Mouse (Mus musculus): Measurements from ENCODE around the gene Eipr1.

Eipr1 gene

DNA sequence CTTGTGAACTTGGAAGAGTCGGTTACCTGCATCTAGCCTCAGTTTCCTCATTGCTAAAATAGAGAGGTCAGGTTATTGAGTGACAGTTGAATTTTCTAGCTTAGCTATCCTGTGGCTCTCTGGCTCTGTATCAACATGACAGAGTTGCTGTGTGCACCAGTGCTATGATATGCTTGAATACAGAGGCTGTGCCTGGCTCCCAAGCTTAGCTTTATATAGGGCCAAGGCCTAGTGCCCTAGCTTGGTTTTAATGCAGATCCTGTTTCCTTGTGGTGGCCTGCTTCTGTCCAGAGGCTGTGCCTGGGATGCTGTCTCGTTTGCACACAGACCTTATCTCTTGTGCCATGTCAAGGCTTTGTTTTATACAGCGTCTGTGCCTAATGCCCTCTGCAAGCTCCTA, 66.3 kb downstream of the Eipr1 start:
- ATAC-seq (ENCODE audit: low TSS enrichment): peak; percentile 7; the same call in 1 of the 2 replicates

- no peak for ATAC-seq (ENCODE audit: low TSS enrichment)
Observed at GRCm38 (mm10) chr12:28823518-28823917, 71.9 kb downstream of the Eipr1 start.

- ATAC-seq (ENCODE audit: low TSS enrichment): no peak
Observed at GRCm38 (mm10) chr12:28829502-28829901, 77.9 kb downstream of the Eipr1 start.

DNA sequence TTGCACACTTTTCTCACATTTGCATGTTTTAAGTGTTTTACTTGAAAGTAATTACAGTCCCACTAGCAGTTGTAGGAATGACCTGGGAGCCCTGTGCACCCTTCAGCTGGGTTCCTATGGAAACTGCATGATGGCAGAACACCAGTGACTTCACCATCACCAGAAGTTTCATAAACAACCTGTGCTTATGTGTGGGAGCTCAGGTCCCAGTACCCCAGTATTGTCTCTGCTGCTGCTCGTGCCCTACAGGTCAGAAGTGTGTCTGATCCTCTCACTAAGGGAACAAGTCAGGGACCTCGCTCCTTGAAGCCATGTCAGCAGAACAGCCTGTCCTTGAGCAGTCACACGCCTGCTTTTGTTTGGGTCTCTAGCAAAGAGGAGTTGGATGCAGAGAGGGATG, 78.9 kb downstream of the Eipr1 start:
- ATAC-seq (ENCODE audit: low TSS enrichment): no peak

GRCm38 (mm10) chr12:28831066-28831733, 79.6 kb downstream of the Eipr1 start:
- ATAC-seq (ENCODE audit: low TSS enrichment): peak; percentile 87

GRCm38 (mm10) chr12:28834266-28834665, 82.7 kb downstream of the Eipr1 start:
- no peak for ATAC-seq (ENCODE audit: low TSS enrichment)

DNA sequence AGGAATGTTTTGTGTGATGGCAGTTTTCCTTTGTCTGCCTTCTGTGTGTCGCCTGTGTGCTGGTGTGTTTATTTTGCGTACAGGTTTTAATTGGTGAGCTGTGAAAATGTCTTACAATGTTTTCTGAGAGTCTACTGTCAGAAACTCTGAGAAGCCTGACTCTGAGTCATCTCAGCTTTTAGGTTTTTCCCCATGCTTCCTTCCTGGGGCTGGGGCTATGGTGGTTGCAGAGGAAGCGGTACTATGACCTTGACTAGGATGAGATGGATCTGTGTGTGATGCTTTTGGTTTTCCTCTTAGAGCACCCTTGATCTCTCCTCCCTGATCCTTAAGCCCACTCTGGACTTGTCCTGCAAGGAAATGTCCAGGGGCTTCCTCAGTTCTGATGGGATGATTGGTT, 84.1 kb downstream of the Eipr1 start:
- no peak for ATAC-seq (ENCODE audit: low TSS enrichment)

DNA sequence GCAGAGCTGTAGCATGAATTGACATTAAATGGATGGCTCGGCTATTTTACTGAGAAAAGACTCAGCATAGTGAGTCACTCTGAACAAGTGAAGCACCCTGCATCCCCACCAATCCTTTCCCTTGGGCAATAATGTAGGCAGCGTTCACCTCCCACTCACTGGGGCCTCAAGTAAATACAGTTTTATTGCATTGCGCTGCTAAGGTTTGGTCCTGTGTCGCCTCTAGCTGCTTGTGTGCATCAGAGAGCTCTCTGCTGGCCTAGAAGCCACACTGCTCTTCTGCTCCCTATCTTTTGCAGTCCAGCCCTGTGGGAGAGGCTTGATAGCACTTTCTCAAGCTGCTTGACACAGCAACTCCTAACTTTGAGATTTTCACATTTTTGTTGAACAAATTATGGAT, 86.7 kb downstream of the Eipr1 start:
- ATAC-seq (ENCODE audit: low TSS enrichment): peak; percentile 92

GRCm38 (mm10) chr12:28838971-28839370, 87.4 kb downstream of the Eipr1 start:
- no peak for ATAC-seq (ENCODE audit: low TSS enrichment)

DNA sequence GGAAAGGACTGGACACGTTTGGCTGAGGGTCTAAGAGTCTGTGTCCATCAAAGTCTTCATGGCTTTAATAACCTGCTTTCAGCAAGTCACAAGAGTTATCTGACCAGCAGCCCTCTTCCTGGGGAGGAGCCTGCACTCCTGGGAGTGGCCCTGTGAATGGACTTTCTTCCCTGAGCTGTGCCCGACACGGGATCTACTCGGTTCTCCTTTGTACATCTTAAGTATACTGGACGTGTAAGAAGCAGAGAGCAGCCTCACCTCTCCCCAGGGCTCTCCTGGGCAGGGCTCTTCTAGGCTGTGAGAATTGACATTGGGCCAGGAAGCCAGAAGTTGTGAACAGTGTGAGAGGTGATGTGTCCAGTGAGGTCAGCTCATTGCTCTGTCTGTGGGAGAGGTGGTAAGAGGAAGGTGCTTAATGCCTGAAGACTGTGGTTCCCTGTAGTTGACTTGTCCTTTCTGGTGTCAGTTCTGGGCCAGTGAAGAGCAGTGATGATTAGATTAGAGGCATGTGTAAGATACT, 89.6 kb downstream of the Eipr1 start:
- no peak for ATAC-seq (ENCODE audit: low TSS enrichment)

DNA sequence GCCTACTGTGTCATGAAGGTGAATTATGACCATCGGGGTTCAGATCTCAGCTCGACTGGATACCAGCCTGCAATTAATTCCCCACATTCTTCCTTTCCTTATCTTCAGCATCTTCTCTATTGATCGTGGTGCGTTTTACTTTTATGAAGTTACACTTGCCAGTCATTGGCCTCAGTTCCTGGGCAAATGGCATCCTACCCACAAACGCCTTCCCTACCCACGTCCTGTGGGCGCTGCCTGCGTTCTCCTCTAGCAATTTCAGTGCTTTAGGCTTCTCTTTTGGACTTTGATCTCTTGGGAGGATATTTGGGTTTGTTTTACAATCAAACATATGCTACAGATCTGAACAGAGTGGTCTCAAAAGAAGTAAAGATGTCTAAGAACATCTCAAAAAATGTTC, 94.2 kb downstream of the Eipr1 start:
- no peak for ATAC-seq (ENCODE audit: low TSS enrichment)

DNA sequence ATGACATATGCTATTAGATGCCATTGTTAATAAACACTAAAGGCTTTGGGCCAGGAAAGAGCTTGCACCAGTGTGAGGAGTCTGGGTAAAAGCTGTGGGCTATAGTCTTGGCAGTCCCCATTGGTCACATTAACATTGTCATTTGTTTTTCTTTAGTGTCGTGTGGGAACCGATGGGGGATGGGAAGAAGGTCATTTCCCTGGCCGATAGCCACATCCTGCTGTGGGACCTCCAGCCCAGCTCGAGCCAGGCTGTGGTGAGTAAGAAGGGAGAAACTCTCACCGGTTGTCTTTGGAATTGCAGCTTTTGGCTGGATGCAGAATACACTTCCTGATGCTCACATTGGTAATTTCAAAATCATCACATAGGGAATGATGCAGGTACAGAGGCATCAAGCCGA, 95.8 kb downstream of the Eipr1 start:
- no peak for ATAC-seq (ENCODE audit: low TSS enrichment)

GRCm38 (mm10) chr12:28848726-28849612, 97.4 kb downstream of the Eipr1 start:
- no peak for ATAC-seq (ENCODE audit: low TSS enrichment)

- ATAC-seq (ENCODE audit: low TSS enrichment): no peak
Observed at GRCm38 (mm10) chr12:28859495-28860263, 108.1 kb downstream of the Eipr1 start.

- no peak for ATAC-seq (ENCODE audit: low TSS enrichment)
Observed at GRCm38 (mm10) chr12:28860264-28860560, 108.6 kb downstream of the Eipr1 start.

- ATAC-seq (ENCODE audit: low TSS enrichment): no peak
Observed at GRCm38 (mm10) chr12:28863260-28863659, 111.7 kb downstream of the Eipr1 start.

GRCm38 (mm10) chr12:28866121-28866520, 114.5 kb downstream of the Eipr1 start:
- 0 out of 2 replicates have a peak, but pooled peaks have one; percentile 25 for ATAC-seq (ENCODE audit: low TSS enrichment)

- ATAC-seq (ENCODE audit: low TSS enrichment): peak; percentile 54
Observed at GRCm38 (mm10) chr12:28868794-28869193, 117.2 kb downstream of the Eipr1 start.

- peak; percentile 62 for ATAC-seq (ENCODE audit: low TSS enrichment)
Observed at GRCm38 (mm10) chr12:28872271-28872670, 120.7 kb downstream of the Eipr1 start.

DNA sequence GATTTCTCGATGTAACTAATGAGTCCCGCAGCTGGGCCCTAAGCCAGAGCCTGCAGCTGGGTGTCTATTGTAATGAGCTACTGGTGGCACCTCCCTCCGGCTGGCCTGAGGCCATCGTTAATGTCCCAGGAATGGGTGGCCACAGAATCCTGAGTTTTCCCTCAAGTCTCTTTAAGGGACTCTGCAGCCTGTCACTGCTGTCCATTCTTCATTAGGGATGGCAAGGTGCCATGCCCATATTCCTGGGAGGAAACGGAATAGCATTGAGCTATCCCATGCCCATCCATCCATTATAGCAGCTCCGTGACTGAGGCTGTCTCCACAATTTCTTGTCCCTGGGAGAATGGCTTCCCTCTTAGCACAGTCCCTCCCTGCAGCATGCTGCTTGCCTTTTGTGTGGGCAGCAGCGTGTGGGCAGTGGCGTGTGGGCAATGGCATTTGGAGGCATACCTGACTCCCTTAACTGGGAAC, 123.2 kb downstream of the Eipr1 start:
- ATAC-seq (ENCODE audit: low TSS enrichment): peak; percentile 43

DNA sequence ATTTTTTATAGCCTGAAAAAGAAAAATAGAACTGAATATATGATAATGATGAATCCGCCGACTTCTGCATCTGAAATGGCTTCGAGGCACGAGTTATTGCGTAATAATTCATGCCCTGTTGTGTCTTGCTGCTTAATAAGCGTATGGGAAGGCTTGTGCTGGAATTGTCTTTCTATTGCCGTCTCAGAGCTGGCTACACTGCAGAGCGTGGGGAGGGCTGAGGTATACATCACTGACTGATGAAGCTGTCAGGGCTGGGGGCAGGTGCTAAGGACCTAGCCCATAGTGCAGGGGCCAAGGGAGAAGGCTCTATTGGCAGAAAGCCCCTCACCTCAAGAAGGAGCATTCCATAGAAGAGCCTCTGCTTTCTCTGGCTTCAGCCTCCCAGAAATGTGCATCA, 123.9 kb downstream of the Eipr1 start:
- ATAC-seq (ENCODE audit: low TSS enrichment): 0 out of 2 replicates have a peak, but pooled peaks have one; percentile 15

DNA sequence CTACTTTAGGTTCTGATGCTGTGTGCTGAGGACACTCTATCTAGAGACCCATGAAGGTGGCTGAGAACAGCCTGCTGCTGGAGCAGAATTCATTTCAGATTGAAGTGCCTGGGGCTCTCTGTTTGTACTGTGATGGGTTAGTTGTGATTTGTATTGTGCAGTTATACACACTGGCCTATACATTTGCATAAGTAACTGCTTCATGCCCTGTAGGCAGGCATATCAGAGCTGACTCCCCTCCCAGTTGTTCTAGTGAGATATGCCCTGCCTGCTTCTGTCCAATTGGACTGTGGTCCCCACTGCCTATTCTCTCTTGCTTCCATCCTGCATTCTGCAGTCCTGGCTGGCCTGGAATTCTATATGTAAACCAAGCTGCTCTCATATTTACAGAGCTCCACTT, 128.9 kb downstream of the Eipr1 start:
- no peak for ATAC-seq (ENCODE audit: low TSS enrichment)

All from frontal cortex, adult (tissue).